Mouse (Mus musculus): ENCODE measurements around the gene Tarbp1.
"Not testable (repeated sequence)": the region's sequence is repeated elsewhere in the genome, so short reads cannot be mapped to it uniquely, and the experiment has no call there.

Tarbp1 gene

GRCm38 (mm10) chr8:126480366-126480765 is 5.5 kb upstream of the Tarbp1 start:
- Histone ChIP-seq H3K9me3 (ENCODE audit: low read length) (no peaks in the 10 kb centered on the region), H3K27me3 (ENCODE audit: insufficient read depth, low read length) (peaks cover 36% of the 10 kb centered on the region), H3K36me3 (ENCODE audit: insufficient read depth, low read length) (no peaks in the 10 kb centered on the region), H3K4me1 (replicated peaks; ENCODE audit: low read depth, low read length) (peaks cover 13% of the 10 kb centered on the region), H3K4me3 (replicated peaks; ENCODE audit: low read length) (no peak overlapping the region)
- TF ChIP-seq NANOG (IDR thresholded peaks at IDR 0.05; ENCODE audit: borderline replicate concordance, low read length) (no peak), POU5F1 (IDR thresholded peaks at IDR 0.05; ENCODE audit: borderline replicate concordance, low read length) (no peak), CTCF (conservative IDR thresholded peaks at IDR 0.05; ENCODE audit: low read length) (no peak)

GRCm38 (mm10) chr8:126478714-126479113 is 3.8 kb upstream of the Tarbp1 start:
- Histone ChIP-seq H3K4me1 (replicated peaks; ENCODE audit: low read depth, low read length) (peaks cover 19% of the 10 kb centered on the region), H3K9me3 (ENCODE audit: low read length) (no peaks in the 10 kb centered on the region), H3K4me3 (replicated peaks; ENCODE audit: low read length) (no peak overlapping the region), H3K36me3 (ENCODE audit: insufficient read depth, low read length) (no peaks in the 10 kb centered on the region), H3K27me3 (ENCODE audit: insufficient read depth, low read length) (peaks cover 31% of the 10 kb centered on the region)
- TF ChIP-seq NANOG (IDR thresholded peaks at IDR 0.05; ENCODE audit: borderline replicate concordance, low read length) (no peak), CTCF (conservative IDR thresholded peaks at IDR 0.05; ENCODE audit: low read length) (no peak), POU5F1 (IDR thresholded peaks at IDR 0.05; ENCODE audit: borderline replicate concordance, low read length) (no peak)

- peak overlapping the region; percentile 45 for H3K4me3 ChIP-seq (replicated peaks; ENCODE audit: low read length)
- peak; percentile 19 for TF ChIP-seq CTCF (conservative IDR thresholded peaks at IDR 0.05; ENCODE audit: low read length)
- peaks cover 37% of the 10 kb centered on the region for H3K27me3 ChIP-seq (ENCODE audit: insufficient read depth, low read length)
These were observed 1.4 kb upstream of the Tarbp1 start for GRCm38 (mm10) chr8:126476151-126476855.

GRCm38 (mm10) chr8:126475738-126476137 is 873 bp upstream of the Tarbp1 start:
- Histone ChIP-seq H3K4me3 (replicated peaks; ENCODE audit: low read length) (peak overlapping the region; percentile 45), H3K27me3 (ENCODE audit: insufficient read depth, low read length) (peaks cover 37% of the 10 kb centered on the region), H3K36me3 (ENCODE audit: insufficient read depth, low read length) (peaks cover 16% of the 10 kb centered on the region), H3K4me1 (replicated peaks; ENCODE audit: low read depth, low read length) (peaks cover 28% of the 10 kb centered on the region)
- not testable (repeated sequence) for H3K9me3 ChIP-seq (ENCODE audit: low read length)

More at GRCm38 (mm10) chr8:126476151-126476855, 1.4 kb upstream of the Tarbp1 start:
- H3K9me3 ChIP-seq (ENCODE audit: low read length) = not testable (repeated sequence)
- Histone ChIP-seq H3K4me1 (replicated peaks; ENCODE audit: low read depth, low read length) (peaks cover 28% of the 10 kb centered on the region), H3K36me3 (ENCODE audit: insufficient read depth, low read length) (0 out of 2 replicates have a peak, but pooled peaks cover 11% of the 10 kb centered on the region)

GRCm38 (mm10) chr8:126473802-126474298 is 1.0 kb downstream of the Tarbp1 start:
- Histone ChIP-seq H3K9me3 (ENCODE audit: low read length) (peaks cover 4% of the 10 kb centered on the region; the same call in 1 of the 2 replicates), H3K4me1 (replicated peaks; ENCODE audit: low read depth, low read length) (peaks cover 28% of the 10 kb centered on the region), H3K4me3 (replicated peaks; ENCODE audit: low read length) (peak overlapping the region; percentile 90), H3K27me3 (ENCODE audit: insufficient read depth, low read length) (peaks cover 36% of the 10 kb centered on the region), H3K36me3 (ENCODE audit: insufficient read depth, low read length) (peaks cover 34% of the 10 kb centered on the region)
- no peak for TF ChIP-seq POU5F1 (IDR thresholded peaks at IDR 0.05; ENCODE audit: borderline replicate concordance, low read length)

- Histone ChIP-seq H3K27me3 (ENCODE audit: insufficient read depth, low read length) (no peaks in the 10 kb centered on the region), H3K9me3 (ENCODE audit: low read length) (no peaks in the 10 kb centered on the region), H3K4me1 (replicated peaks; ENCODE audit: low read depth, low read length) (0 out of 2 replicates have a peak, but pooled peaks cover 5% of the 10 kb centered on the region), H3K4me3 (replicated peaks; ENCODE audit: low read length) (no peak overlapping the region), H3K36me3 (ENCODE audit: insufficient read depth, low read length) (peaks cover 89% of the 10 kb centered on the region)
- TF ChIP-seq CTCF (conservative IDR thresholded peaks at IDR 0.05; ENCODE audit: low read length) (no peak), NANOG (IDR thresholded peaks at IDR 0.05; ENCODE audit: borderline replicate concordance, low read length) (no peak), POU5F1 (IDR thresholded peaks at IDR 0.05; ENCODE audit: borderline replicate concordance, low read length) (no peak)
These were observed 10.8 kb downstream of the Tarbp1 start for GRCm38 (mm10) chr8:126464071-126464470.

GRCm38 (mm10) chr8:126461735-126462134 is 13.1 kb downstream of the Tarbp1 start:
- Histone ChIP-seq H3K4me1 (replicated peaks; ENCODE audit: low read depth, low read length) (0 out of 2 replicates have a peak, but pooled peaks cover 5% of the 10 kb centered on the region), H3K36me3 (ENCODE audit: insufficient read depth, low read length) (peaks cover 84% of the 10 kb centered on the region), H3K9me3 (ENCODE audit: low read length) (no peaks in the 10 kb centered on the region), H3K4me3 (replicated peaks; ENCODE audit: low read length) (no peak overlapping the region), H3K27me3 (ENCODE audit: insufficient read depth, low read length) (no peaks in the 10 kb centered on the region)
- TF ChIP-seq CTCF (conservative IDR thresholded peaks at IDR 0.05; ENCODE audit: low read length) (no peak), NANOG (IDR thresholded peaks at IDR 0.05; ENCODE audit: borderline replicate concordance, low read length) (no peak), POU5F1 (IDR thresholded peaks at IDR 0.05; ENCODE audit: borderline replicate concordance, low read length) (no peak)

GRCm38 (mm10) chr8:126460274-126460673 is 14.6 kb downstream of the Tarbp1 start:
- H3K4me3 ChIP-seq (replicated peaks; ENCODE audit: low read length) = no peak overlapping the region
- H3K36me3 ChIP-seq (ENCODE audit: insufficient read depth, low read length) = peaks cover 89% of the 10 kb centered on the region
- 0 out of 2 replicates have a peak, but pooled peaks cover 5% of the 10 kb centered on the region for H3K4me1 ChIP-seq (replicated peaks; ENCODE audit: low read depth, low read length)
- TF ChIP-seq POU5F1 (IDR thresholded peaks at IDR 0.05; ENCODE audit: borderline replicate concordance, low read length) = no peak
- TF ChIP-seq CTCF (conservative IDR thresholded peaks at IDR 0.05; ENCODE audit: low read length) = peak; percentile 70
- no peaks in the 10 kb centered on the region for H3K9me3 ChIP-seq (ENCODE audit: low read length)
- no peaks in the 10 kb centered on the region for H3K27me3 ChIP-seq (ENCODE audit: insufficient read depth, low read length)

GRCm38 (mm10) chr8:126455383-126455782 is 19.5 kb downstream of the Tarbp1 start:
- Histone ChIP-seq H3K9me3 (ENCODE audit: low read length) (no peaks in the 10 kb centered on the region), H3K4me3 (replicated peaks; ENCODE audit: low read length) (no peak overlapping the region), H3K27me3 (ENCODE audit: insufficient read depth, low read length) (no peaks in the 10 kb centered on the region), H3K36me3 (ENCODE audit: insufficient read depth, low read length) (peaks cover 91% of the 10 kb centered on the region), H3K4me1 (replicated peaks; ENCODE audit: low read depth, low read length) (no peaks in the 10 kb centered on the region)
- no peak for TF ChIP-seq CTCF (conservative IDR thresholded peaks at IDR 0.05; ENCODE audit: low read length)
- TF ChIP-seq NANOG (IDR thresholded peaks at IDR 0.05; ENCODE audit: borderline replicate concordance, low read length) = no peak
- TF ChIP-seq POU5F1 (IDR thresholded peaks at IDR 0.05; ENCODE audit: borderline replicate concordance, low read length) = no peak

Data from E14TG2a.4 (cell line).